Mouse (Mus musculus): Measurements from ENCODE around the gene Hyal1. TPM values are rescaled to one million over a fixed set of nuclear protein-coding genes. Genes with fewer than 3 reads are reported as not detected.

The Hyal1 gene
- polyA plus RNA-seq, 1 experiment from 2014 or later: 10.1 TPM

DNA sequence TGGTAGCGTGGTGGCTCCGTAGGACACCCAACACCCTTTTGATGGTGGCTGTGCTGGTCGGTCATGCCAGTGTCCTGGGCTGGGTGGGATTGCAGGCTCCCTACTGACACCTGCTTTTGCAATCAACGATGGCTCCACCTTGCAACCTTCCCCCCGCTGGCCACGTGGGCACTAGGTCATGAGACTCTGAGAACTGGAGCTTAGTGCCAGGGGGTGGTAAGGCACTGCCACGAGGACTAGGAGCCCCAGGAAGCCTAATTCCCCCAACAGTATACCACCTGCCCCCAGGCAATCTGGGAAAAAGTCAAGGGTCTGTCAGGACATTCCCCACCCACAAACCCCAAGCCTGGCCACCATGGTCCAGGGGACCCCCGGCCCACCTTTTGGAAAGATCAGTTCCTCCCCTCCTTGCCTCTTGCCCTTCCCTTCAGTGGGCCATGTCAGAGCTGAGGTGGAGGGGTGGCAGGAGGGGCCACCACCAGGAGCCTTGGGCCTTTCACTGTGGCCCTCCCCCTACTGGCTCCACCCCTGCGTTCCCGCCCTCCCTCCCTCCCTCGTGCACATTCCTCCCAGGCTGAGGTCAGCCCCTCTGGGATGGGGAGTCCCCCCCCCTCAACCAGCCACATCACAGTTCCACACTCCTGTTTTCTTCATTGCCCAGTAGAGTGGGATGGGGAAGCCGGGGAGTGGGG, 32.2 kb downstream of the Hyal1 start, which contains the start of gene Sema3b:
Gene Sema3b, minus strand, starts transcription at position 489 of the 692 bp plus-strand sequence.
- peak within 1 kb of the TSS; percentile 36 for H3K27ac ChIP-seq (ENCODE audit: low read length)
- peaks cover 52% of the 10 kb centered on the region for H3K4me1 ChIP-seq (replicated peaks; ENCODE audit: control insufficient read depth, insufficient read depth, low read length)
- H3K4me2 ChIP-seq (ENCODE audit: low read depth, low read length): peak within 1 kb of the TSS; percentile 11; the same call in 1 of the 2 replicates
- H3K4me3 ChIP-seq (ENCODE audit: low read length): no peak within 1 kb of the TSS
- H3K27me3 ChIP-seq (ENCODE audit: control insufficient read depth, insufficient read depth, low read depth, low read length): no peaks in the 10 kb centered on the region
- 41% methylated on average over 10 of the region's 12 CpGs for WGBS
- ATAC-seq (ENCODE audit: low read depth): no peak
- H3K9ac ChIP-seq (ENCODE audit: low read length): peak within 1 kb of the TSS; percentile 24; the same call in 1 of the 2 replicates
- no peaks in the 10 kb centered on the region for H3K9me3 ChIP-seq (ENCODE audit: control insufficient read depth, low read length)
- no peaks in the 10 kb centered on the region for H3K36me3 ChIP-seq (ENCODE audit: control insufficient read depth, insufficient read depth, low read length)

DNA sequence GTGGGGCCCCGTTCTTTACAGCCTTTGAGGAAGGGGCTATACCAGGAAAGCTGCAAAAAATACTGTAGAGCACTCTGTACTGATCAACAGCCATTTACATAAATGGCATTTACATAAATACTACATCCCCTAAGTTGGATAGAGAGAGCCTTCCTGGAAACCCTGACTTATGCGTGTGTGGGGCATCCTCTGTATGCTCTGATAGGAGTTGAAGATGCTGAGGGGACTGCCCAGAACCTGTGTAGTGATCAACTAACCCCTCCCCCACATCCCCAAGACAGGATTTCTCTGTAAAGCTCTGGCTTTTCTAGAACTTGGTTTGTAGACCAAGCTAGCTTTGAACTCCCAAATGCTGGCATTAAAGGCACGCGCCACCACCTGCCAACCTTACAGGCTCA, 32.7 kb downstream of the Hyal1 start:
- no peak overlapping the region for H3K4me2 ChIP-seq (ENCODE audit: low read depth, low read length)
- 63% methylated on average over 4 of the region's 4 CpGs for WGBS
- H3K27me3 ChIP-seq (ENCODE audit: control insufficient read depth, insufficient read depth, low read depth, low read length): no peaks in the 10 kb centered on the region

DNA sequence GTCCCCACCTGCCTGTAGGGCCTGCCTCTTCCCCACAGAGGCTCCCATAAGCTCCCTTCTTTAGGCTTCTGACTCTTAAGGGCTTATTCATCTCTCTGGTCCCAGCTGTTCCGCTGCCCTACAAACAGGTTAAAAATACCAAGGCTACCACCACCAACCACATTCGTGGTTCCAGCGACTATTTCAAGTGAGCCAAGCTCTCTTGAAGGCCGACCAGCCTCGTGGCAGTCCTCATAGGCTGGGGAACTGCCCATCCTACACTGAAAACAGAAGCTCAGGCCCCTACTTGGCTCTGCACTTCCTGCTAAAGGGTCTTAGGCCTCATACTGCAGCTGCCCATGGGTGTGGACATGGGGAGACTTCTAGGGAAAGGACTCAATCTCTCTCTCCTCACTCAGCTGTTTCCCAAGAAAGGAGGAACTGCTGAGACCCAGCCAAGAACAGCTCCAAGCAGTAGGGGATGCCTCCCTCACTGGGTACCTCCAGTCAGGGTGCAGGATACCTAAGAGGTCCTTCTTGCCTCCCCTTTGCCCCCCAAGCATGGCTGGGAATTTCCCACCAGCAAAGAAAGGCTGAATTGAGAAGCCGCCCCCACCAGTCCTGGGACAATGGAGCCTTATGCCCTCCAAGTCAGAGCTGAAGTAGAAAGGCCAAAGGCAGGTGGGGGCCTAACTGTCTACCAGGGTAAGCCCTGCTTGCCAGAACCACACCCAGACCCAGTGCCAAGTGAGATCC, 34.9 kb downstream of the Hyal1 start:
- H3K9me3 ChIP-seq (ENCODE audit: control insufficient read depth, low read length): no peaks in the 10 kb centered on the region
- peaks cover 40% of the 10 kb centered on the region for H3K4me1 ChIP-seq (replicated peaks; ENCODE audit: control insufficient read depth, insufficient read depth, low read length)
- ATAC-seq (ENCODE audit: low read depth): no peak
- H3K27me3 ChIP-seq (ENCODE audit: control insufficient read depth, insufficient read depth, low read depth, low read length): no peaks in the 10 kb centered on the region
- peak overlapping the region; percentile 48; the same call in 1 of the 2 replicates for H3K4me3 ChIP-seq (ENCODE audit: low read length)
- WGBS: 40% methylated on average over 6 of the region's 6 CpGs
- peaks cover 21% of the 10 kb centered on the region for H3K36me3 ChIP-seq (ENCODE audit: control insufficient read depth, insufficient read depth, low read length)
- peak overlapping the region; percentile 86 for H3K4me2 ChIP-seq (ENCODE audit: low read depth, low read length)
- peak overlapping the region; percentile 73 for H3K9ac ChIP-seq (ENCODE audit: low read length)
- peak overlapping the region; percentile 94 for H3K27ac ChIP-seq (ENCODE audit: low read length)

More for the DNA sequence above, 32.7 kb downstream of the Hyal1 start:
- Histone ChIP-seq H3K36me3 (ENCODE audit: control insufficient read depth, insufficient read depth, low read length) (peaks cover under 1% of the 10 kb centered on the region; the same call in 1 of the 2 replicates), H3K27ac (ENCODE audit: low read length) (no peak overlapping the region), H3K9ac (ENCODE audit: low read length) (no peak overlapping the region), H3K4me1 (replicated peaks; ENCODE audit: control insufficient read depth, insufficient read depth, low read length) (peaks cover 49% of the 10 kb centered on the region), H3K4me3 (ENCODE audit: low read length) (no peak overlapping the region), H3K9me3 (ENCODE audit: control insufficient read depth, low read length) (no peaks in the 10 kb centered on the region)
- ATAC-seq (ENCODE audit: low read depth): no peak

DNA sequence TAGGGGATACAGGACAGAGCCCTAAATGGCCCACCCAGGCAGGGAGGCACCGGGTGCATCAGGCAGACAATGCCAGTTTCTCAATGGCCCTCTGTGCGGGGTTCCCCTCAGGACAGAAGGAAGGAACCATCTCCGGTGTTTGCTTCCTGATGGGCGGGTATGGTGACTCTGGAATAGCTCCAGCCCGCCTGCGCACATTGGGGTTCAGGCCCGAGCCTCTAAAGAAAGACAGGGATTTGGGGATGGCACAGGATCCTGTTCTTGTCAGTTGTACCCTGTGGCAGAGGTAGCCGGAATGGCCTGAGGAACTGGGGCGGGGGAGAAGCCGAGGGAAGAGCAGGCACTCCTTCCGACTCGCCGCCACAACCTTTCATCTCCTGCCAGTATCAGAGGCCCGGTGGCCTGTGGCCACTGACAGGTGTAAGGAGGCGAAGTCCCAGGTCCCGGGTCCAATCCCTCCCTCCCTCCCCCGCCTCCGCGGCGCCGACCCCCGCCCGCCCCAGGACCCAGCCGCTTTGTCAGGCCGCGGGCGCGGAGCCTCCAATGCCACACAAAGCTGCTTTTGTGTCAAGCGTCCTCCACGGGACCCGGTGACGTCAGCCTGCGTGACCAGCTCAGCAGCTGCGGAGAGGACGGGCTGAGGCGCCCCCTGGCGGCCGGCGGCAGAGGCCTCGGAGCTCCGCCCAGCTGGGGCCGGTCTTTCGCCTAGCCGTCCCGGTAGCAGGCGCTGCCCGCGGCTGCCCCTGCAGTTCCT, 35.6 kb downstream of the Hyal1 start:
- Histone ChIP-seq H3K27ac (ENCODE audit: low read length) (peak overlapping the region; percentile 94), H3K4me1 (replicated peaks; ENCODE audit: control insufficient read depth, insufficient read depth, low read length) (peaks cover 33% of the 10 kb centered on the region), H3K4me2 (ENCODE audit: low read depth, low read length) (peak overlapping the region; percentile 86), H3K9ac (ENCODE audit: low read length) (peak overlapping the region; percentile 73), H3K36me3 (ENCODE audit: control insufficient read depth, insufficient read depth, low read length) (peaks cover 25% of the 10 kb centered on the region), H3K9me3 (ENCODE audit: control insufficient read depth, low read length) (no peaks in the 10 kb centered on the region), H3K4me3 (ENCODE audit: low read length) (peak overlapping the region; percentile 48), H3K27me3 (ENCODE audit: control insufficient read depth, insufficient read depth, low read depth, low read length) (no peaks in the 10 kb centered on the region)
- ATAC-seq (ENCODE audit: low read depth): peak; percentile 95
- WGBS: 5% methylated on average over 31 of the region's 48 CpGs

DNA sequence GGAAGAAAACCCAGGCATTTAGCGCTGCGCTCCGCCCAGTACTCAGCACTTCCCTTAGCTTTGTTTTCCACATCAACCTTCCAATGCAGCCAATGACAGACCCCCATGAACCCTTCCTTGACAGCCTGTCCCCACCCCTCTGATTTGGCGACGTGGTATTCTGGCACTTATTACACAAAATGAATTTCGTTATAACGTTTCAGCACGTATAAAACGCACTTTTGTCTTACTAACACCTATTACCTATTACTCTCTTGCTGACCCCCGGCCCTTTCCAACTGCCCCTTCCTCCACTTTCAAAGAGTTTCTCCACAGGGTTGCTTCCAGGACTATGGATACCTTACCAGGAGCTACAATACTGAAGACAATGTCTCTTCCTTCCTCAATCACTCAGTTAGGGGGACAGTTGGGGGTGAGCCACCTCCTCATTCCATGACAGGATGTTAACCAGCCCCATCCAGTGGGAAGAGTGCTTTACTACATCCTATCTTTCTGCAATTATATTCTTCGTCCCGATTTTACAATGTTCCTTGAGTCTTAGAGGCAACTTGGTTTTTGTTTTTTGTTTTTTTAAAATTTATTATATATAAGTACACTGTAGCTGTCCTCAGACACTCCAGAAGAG, 36.3 kb downstream of the Hyal1 start:
- peak; percentile 30; the same call in 1 of the 2 replicates for ATAC-seq (ENCODE audit: low read depth)
- H3K9ac ChIP-seq (ENCODE audit: low read length): peak overlapping the region; percentile 73
- peaks cover 32% of the 10 kb centered on the region for H3K4me1 ChIP-seq (replicated peaks; ENCODE audit: control insufficient read depth, insufficient read depth, low read length)
- H3K27me3 ChIP-seq (ENCODE audit: control insufficient read depth, insufficient read depth, low read depth, low read length): no peaks in the 10 kb centered on the region
- WGBS: 5% methylated on average over 12 of the region's 12 CpGs
- H3K4me2 ChIP-seq (ENCODE audit: low read depth, low read length): peak overlapping the region; percentile 86
- H3K36me3 ChIP-seq (ENCODE audit: control insufficient read depth, insufficient read depth, low read length): peaks cover 30% of the 10 kb centered on the region
- no peaks in the 10 kb centered on the region for H3K9me3 ChIP-seq (ENCODE audit: control insufficient read depth, low read length)
- peak overlapping the region; percentile 94 for H3K27ac ChIP-seq (ENCODE audit: low read length)
- peak overlapping the region; percentile 48 for H3K4me3 ChIP-seq (ENCODE audit: low read length)

GRCm38 (mm10) chr9:107615035-107615434, 38.3 kb downstream of the Hyal1 start:
- ATAC-seq (ENCODE audit: low read depth): no peak
- Histone ChIP-seq H3K27ac (ENCODE audit: low read length) (no peak overlapping the region), H3K36me3 (ENCODE audit: control insufficient read depth, insufficient read depth, low read length) (peaks cover 41% of the 10 kb centered on the region), H3K4me1 (replicated peaks; ENCODE audit: control insufficient read depth, insufficient read depth, low read length) (peaks cover 38% of the 10 kb centered on the region), H3K9ac (ENCODE audit: low read length) (no peak overlapping the region), H3K4me2 (ENCODE audit: low read depth, low read length) (no peak overlapping the region), H3K9me3 (ENCODE audit: control insufficient read depth, low read length) (no peaks in the 10 kb centered on the region), H3K4me3 (ENCODE audit: low read length) (no peak overlapping the region), H3K27me3 (ENCODE audit: control insufficient read depth, insufficient read depth, low read depth, low read length) (no peaks in the 10 kb centered on the region)
- whole genome bisulfite sequencing: 72% methylated on average over 4 of the region's 4 CpGs

DNA sequence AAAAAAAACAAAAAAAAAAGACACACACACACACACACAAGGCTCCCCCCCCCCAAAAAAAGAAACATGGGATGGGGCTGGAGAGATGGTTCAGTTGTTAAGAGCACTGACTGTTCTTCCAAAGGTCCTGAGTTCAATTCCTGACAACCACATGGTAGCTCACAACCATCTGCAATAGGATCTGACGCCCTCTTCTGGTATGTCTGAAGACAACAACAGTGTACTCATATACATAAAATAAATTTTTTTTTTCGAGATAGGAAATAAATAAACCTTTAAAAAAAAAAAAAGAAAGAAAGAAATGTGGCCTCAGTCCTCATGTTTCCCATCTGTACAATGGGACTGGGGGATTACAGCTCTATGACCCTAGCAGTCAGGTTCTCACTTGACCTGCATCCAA, 40.7 kb downstream of the Hyal1 start:
- Histone ChIP-seq H3K36me3 (ENCODE audit: control insufficient read depth, insufficient read depth, low read length) (peaks cover 46% of the 10 kb centered on the region), H3K9ac (ENCODE audit: low read length) (no peak overlapping the region), H3K9me3 (ENCODE audit: control insufficient read depth, low read length) (no peaks in the 10 kb centered on the region), H3K4me1 (replicated peaks; ENCODE audit: control insufficient read depth, insufficient read depth, low read length) (peaks cover 32% of the 10 kb centered on the region), H3K4me2 (ENCODE audit: low read depth, low read length) (no peak overlapping the region), H3K27ac (ENCODE audit: low read length) (no peak overlapping the region), H3K4me3 (ENCODE audit: low read length) (no peak overlapping the region), H3K27me3 (ENCODE audit: control insufficient read depth, insufficient read depth, low read depth, low read length) (no peaks in the 10 kb centered on the region)
- WGBS: 76% methylated on average over 2 of the region's 2 CpGs
- no peak for ATAC-seq (ENCODE audit: low read depth)

- Histone ChIP-seq H3K27ac (ENCODE audit: low read length) (peak overlapping the region; percentile 94), H3K4me2 (ENCODE audit: low read depth, low read length) (no peak overlapping the region), H3K4me1 (replicated peaks; ENCODE audit: control insufficient read depth, insufficient read depth, low read length) (peaks cover 30% of the 10 kb centered on the region), H3K4me3 (ENCODE audit: low read length) (no peak overlapping the region), H3K9me3 (ENCODE audit: control insufficient read depth, low read length) (no peaks in the 10 kb centered on the region), H3K27me3 (ENCODE audit: control insufficient read depth, insufficient read depth, low read depth, low read length) (no peaks in the 10 kb centered on the region), H3K36me3 (ENCODE audit: control insufficient read depth, insufficient read depth, low read length) (peaks cover 48% of the 10 kb centered on the region), H3K9ac (ENCODE audit: low read length) (no peak overlapping the region)
- WGBS: 84% methylated on average over 6 of the region's 6 CpGs
- ATAC-seq (ENCODE audit: low read depth): no peak
These were observed 41.4 kb downstream of the Hyal1 start for GRCm38 (mm10) chr9:107618098-107618497.

Data from lung, embryonic 16.5 days (tissue).